Mouse (Mus musculus) limb, embryonic 14.5 days (tissue): Measurements from ENCODE around the gene Atp2b2. TPM values are rescaled to one million over a fixed set of nuclear protein-coding genes. Genes with fewer than 3 reads are reported as not detected.

Experiments used
- ATAC-seq: fragments of 200-750 bp; cut with Nextera tagmentation; 2 replicates; pipeline ENCODE4 v1.8.0; 2017; ENCODE audit warnings: low read depth, moderate number of reproducible peaks, moderate TSS enrichment; ENCODE audit not compliant: low FRiP score
- DNase-seq: peaks from one replicate; pipeline ENCODE4 v3.0.0-alpha.2; 2015; ENCODE audit warnings: low spot score
- H3K27ac ChIP-seq: fragments of 300-500 bp; sonication (generic); replicated peaks from 2 replicates; pipeline ENCODE4 v1.5.1; 2014; ENCODE audit warnings: low read depth, mild to moderate bottlenecking, low read length, moderate library complexity, mixed read lengths
- H3K27me3 ChIP-seq: fragments of 300-500 bp; sonication (generic); 2 replicates; pipeline ENCODE4 v1.6.1; 2014; ENCODE audit warnings: low read length, mixed read lengths; ENCODE audit not compliant: control insufficient read depth, insufficient read depth
- H3K36me3 ChIP-seq: fragments of 300-500 bp; sonication (generic); 2 replicates; pipeline ENCODE4 v1.6.1; 2014; ENCODE audit warnings: mild to moderate bottlenecking, low read length, moderate library complexity, mixed read lengths; ENCODE audit not compliant: control insufficient read depth, insufficient read depth
- H3K4me1 ChIP-seq: fragments of 300-500 bp; sonication (generic); 2 replicates; pipeline ENCODE4 v1.6.1; 2014; ENCODE audit warnings: antibody characterized with exemption, low read length, mixed read lengths; ENCODE audit not compliant: control insufficient read depth, insufficient read depth
- H3K4me2 ChIP-seq: fragments of 300-500 bp; sonication (generic); replicated peaks from 2 replicates; pipeline ENCODE4 v1.6.1; 2014; ENCODE audit warnings: low read depth, mild to moderate bottlenecking, low read length, moderate library complexity; ENCODE audit not compliant: severe bottlenecking
- H3K4me3 ChIP-seq: fragments of 300-500 bp; sonication (generic); replicated peaks from 2 replicates; pipeline ENCODE4 v1.5.1; 2014; ENCODE audit warnings: low read length
- H3K9ac ChIP-seq: fragments of 300-500 bp; sonication (generic); 2 replicates; pipeline ENCODE4 v1.6.1; 2014; ENCODE audit warnings: mild to moderate bottlenecking, low read depth, low read length, moderate library complexity; ENCODE audit not compliant: severe bottlenecking
- H3K9me3 ChIP-seq: fragments of 300-500 bp; sonication (generic); 2 replicates; pipeline ENCODE4 v1.6.1; 2016; ENCODE audit warnings: low read length; ENCODE audit not compliant: control insufficient read depth
- POLR2A ChIP-seq: fragments of 200-500 bp; IDR thresholded peaks from 2 replicates; pipeline ENCODE4 v1.8.0; 2012; ENCODE audit warnings: inconsistent platforms, mild to moderate bottlenecking, moderate library complexity, borderline replicate concordance; ENCODE audit not compliant: insufficient read depth, insufficient read length; ENCODE audit errors: extremely low read depth
- WGBS: fragments of 180-500 bp; shearing (Covaris S2); extraction: QIAGEN DNeasy Blood & Tissue Kit; methylation state at CpG from one replicate; pipeline ENCODE4 v1.1.7; 2014; 5-methylcytosine and 5-hydroxymethylcytosine counted together
- polyA plus RNA-seq, 2 experiments: library from polyadenylated mRNA; depleted of rRNA in 1 of 2; stranded (reverse) in 1 of 2; unstranded in 1 of 2; fragments of >200 nt; fragmentation: Nextera tagmentation in 1 of 2; extraction: Ambion mirVana in 1 of 2; gene quantifications; 2 replicates each; pipeline versions ENCODE4 v1.2.1 to v1.2.3; 2012 to 2014

Gene Atp2b2
- polyA plus RNA-seq, 2 experiments: 0.09 to 0.11 TPM

- ATAC-seq (no peak), DNase-seq (no peak)
- whole genome bisulfite sequencing: 4% methylated on average over 24 of the region's 39 CpGs
- Histone ChIP-seq H3K36me3 (no peaks in the 10 kb centered on the region), H3K9me3 (no peaks in the 10 kb centered on the region), H3K27ac (no peak overlapping the region), H3K4me2 (peak overlapping the region; percentile 60), H3K4me1 (no peaks in the 10 kb centered on the region), H3K9ac (no peak overlapping the region), H3K27me3 (peaks cover 54% of the 10 kb centered on the region), H3K4me3 (peak overlapping the region; percentile 36)
- TF ChIP-seq POLR2A: no peak
Measured at GRCm38 (mm10) chr6:114041097-114041910, 1.1 kb downstream of the Atp2b2 start.

- no peak for DNase-seq
- Histone ChIP-seq H3K27ac (no peak overlapping the region), H3K9ac (no peak overlapping the region), H3K4me2 (no peak overlapping the region), H3K4me3 (no peak overlapping the region), H3K9me3 (no peaks in the 10 kb centered on the region), H3K36me3 (no peaks in the 10 kb centered on the region), H3K4me1 (no peaks in the 10 kb centered on the region), H3K27me3 (peaks cover 19% of the 10 kb centered on the region)
- 59% methylated on average over 3 of the region's 3 CpGs for WGBS
- ATAC-seq: no peak
- no peak for TF ChIP-seq POLR2A
Measured at GRCm38 (mm10) chr6:114035704-114036103, 6.7 kb downstream of the Atp2b2 start.

GRCm38 (mm10) chr6:114032822-114033221, 9.6 kb downstream of the Atp2b2 start:
- Histone ChIP-seq H3K36me3 (no peaks in the 10 kb centered on the region), H3K4me3 (no peak overlapping the region), H3K9ac (no peak overlapping the region), H3K9me3 (no peaks in the 10 kb centered on the region), H3K4me1 (no peaks in the 10 kb centered on the region), H3K27me3 (no peaks in the 10 kb centered on the region), H3K27ac (no peak overlapping the region), H3K4me2 (no peak overlapping the region)
- DNase-seq (no peak), ATAC-seq (no peak)
- WGBS: 73% methylated on average over 8 of the region's 8 CpGs
- no peak for TF ChIP-seq POLR2A

- ATAC-seq (no peak), DNase-seq (no peak)
- no peak overlapping the region for H3K27ac ChIP-seq
- H3K4me2 ChIP-seq: no peak overlapping the region
- H3K9me3 ChIP-seq: no peaks in the 10 kb centered on the region
- no peak overlapping the region for H3K9ac ChIP-seq
- TF ChIP-seq POLR2A: no peak
- 63% methylated on average over 2 of the region's 2 CpGs for WGBS
- no peaks in the 10 kb centered on the region for H3K36me3 ChIP-seq
- no peaks in the 10 kb centered on the region for H3K27me3 ChIP-seq
- no peaks in the 10 kb centered on the region for H3K4me1 ChIP-seq
- no peak overlapping the region for H3K4me3 ChIP-seq
Measured at GRCm38 (mm10) chr6:114023794-114024193, 18.6 kb downstream of the Atp2b2 start.

- H3K36me3 ChIP-seq: no peaks in the 10 kb centered on the region
- 82% methylated on average over 9 of the region's 9 CpGs for WGBS
- no peak overlapping the region for H3K9ac ChIP-seq
- H3K4me2 ChIP-seq: no peak overlapping the region
- ATAC-seq: no peak
- no peak for TF ChIP-seq POLR2A
- no peaks in the 10 kb centered on the region for H3K4me1 ChIP-seq
- no peaks in the 10 kb centered on the region for H3K27me3 ChIP-seq
- H3K27ac ChIP-seq: no peak overlapping the region
- DNase-seq: no peak
- no peaks in the 10 kb centered on the region for H3K9me3 ChIP-seq
- no peak overlapping the region for H3K4me3 ChIP-seq
Measured at GRCm38 (mm10) chr6:114022104-114022503, 20.3 kb downstream of the Atp2b2 start.
